Mouse (Mus musculus) ES-E14 (cell line): ENCODE data around the gene Macrod1. TPM values are rescaled to one million over a fixed set of nuclear protein-coding genes. Genes with fewer than 3 reads are reported as not detected.

ENCODE experiments used
- DNase-seq: peaks from one replicate; pipeline ENCODE4 v3.0.0-alpha.2; 2013; ENCODE audit warnings: low read depth, low spot score
- H3K27ac ChIP-seq: 2 replicates; pipeline ENCODE4 v1.5.1; 2012; ENCODE audit warnings: low read depth, mild to moderate bottlenecking, low read length, moderate library complexity, mixed read lengths; ENCODE audit not compliant: poor library complexity, insufficient read depth, severe bottlenecking
- H3K36me3 ChIP-seq: 2 replicates; pipeline ENCODE4 v1.6.1; 2012; ENCODE audit warnings: mild to moderate bottlenecking, low read length, moderate library complexity, mixed read lengths; ENCODE audit not compliant: control insufficient read depth, poor library complexity, insufficient read depth, severe bottlenecking
- H3K4me1 ChIP-seq, 2 experiments: fragments of 150-350 bp in 1 of 2; sonication (generic) in 1 of 2; 2 replicates each; pipeline ENCODE4 v1.6.1; 2012; ENCODE audit warnings: low read length in 2 of 2, mild to moderate bottlenecking in 1 of 2, mixed read lengths in 1 of 2; ENCODE audit not compliant: control insufficient read depth in 2 of 2, insufficient read depth in 2 of 2, poor library complexity in 1 of 2
- H3K4me3 ChIP-seq, 2 experiments: fragments of 150-350 bp in 1 of 2; sonication (generic) in 1 of 2; 2 replicates each; pipeline ENCODE4 v1.5.1; 2012; ENCODE audit warnings: low read length in 2 of 2, low read depth in 1 of 2, mild to moderate bottlenecking in 1 of 2, mixed read lengths in 1 of 2; ENCODE audit not compliant: insufficient read depth in 1 of 2, poor library complexity in 1 of 2, severe bottlenecking in 1 of 2
- H3K9ac ChIP-seq: 2 replicates; pipeline ENCODE4 v1.6.1; 2012; ENCODE audit warnings: low read depth, mild to moderate bottlenecking, low read length, mixed read lengths; ENCODE audit not compliant: poor library complexity, insufficient read depth, severe bottlenecking
- H3K9me3 ChIP-seq: fragments of 150-350 bp; sonication (generic); 2 replicates; pipeline ENCODE4 v1.6.1; 2012; ENCODE audit warnings: low read depth, mild to moderate bottlenecking, low read length; ENCODE audit not compliant: control insufficient read depth, insufficient read depth
- CHD2 ChIP-seq: IDR thresholded peaks from 2 replicates; pipeline ENCODE4 v1.6.1; 2014; ENCODE audit warnings: mild to moderate bottlenecking, low read depth, low read length, inconsistent platforms
- HCFC1 ChIP-seq: IDR thresholded peaks from 2 replicates; pipeline ENCODE4 v1.6.1; 2012; ENCODE audit warnings: low read length, inconsistent platforms, borderline replicate concordance; ENCODE audit not compliant: insufficient read depth
- MAFK ChIP-seq: IDR thresholded peaks from 2 replicates; pipeline ENCODE4 v1.6.1; 2014; ENCODE audit warnings: mild to moderate bottlenecking, low read depth, low read length, inconsistent platforms; ENCODE audit not compliant: insufficient read depth
- ZC3H11A ChIP-seq: IDR thresholded peaks from 2 replicates; pipeline ENCODE4 v1.6.1; 2012; ENCODE audit warnings: low read depth, mild to moderate bottlenecking, inconsistent platforms, low read length, borderline replicate concordance
- ZNF384 ChIP-seq: IDR thresholded peaks from 2 replicates; pipeline ENCODE4 v1.6.1; 2012; ENCODE audit warnings: low read depth, low read length, inconsistent platforms
- in situ Hi-C, 2 experiments: fragments of 600-800 bp; cut with MboI; formaldehyde crosslinking; loops; one replicate each; pipeline ENCODE4 v1.15.1; 2025; ENCODE audit warnings: low sequenced_read_pairs in 2 of 2, inconsistent platforms in 1 of 2; ENCODE audit not compliant: unreplicated experiment in 2 of 2
- total RNA-seq: library from RNA; depleted of rRNA; stranded (reverse); fragments of 300-350 nt; gene quantifications from 2 replicates; pipeline ENCODE4 v1.2.3, GENCODE M21; 2012

Gene Macrod1
- total RNA-seq, 1 experiment, result 1.4 TPM

DNA sequence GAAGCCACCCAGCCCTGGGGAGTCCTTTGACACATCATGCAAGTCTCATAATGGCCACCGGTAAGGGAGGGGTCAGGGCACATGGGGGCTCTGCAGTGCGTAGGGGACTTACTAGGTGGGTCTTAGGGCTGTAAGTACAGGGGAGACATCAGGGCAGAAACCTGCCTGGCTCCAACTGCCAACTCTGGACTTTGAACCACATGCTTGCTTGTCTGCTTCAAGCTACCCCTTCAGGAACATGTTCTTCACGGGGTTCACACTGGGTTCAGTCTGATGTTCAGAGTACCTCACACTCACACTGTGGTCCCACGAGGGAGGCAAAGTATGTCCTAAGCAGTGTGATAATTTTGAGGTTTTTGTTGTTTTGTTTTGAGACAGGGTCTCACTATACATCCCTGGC lies 82.7 kb downstream of the Macrod1 start:
- no peak for TF ChIP-seq HCFC1
- no peak for TF ChIP-seq CHD2
- no peak for TF ChIP-seq ZNF384
- no peak for TF ChIP-seq ZC3H11A
- no peak for TF ChIP-seq MAFK
- Histone ChIP-seq H3K9ac (no peak overlapping the region), H3K4me3 (no peak overlapping the region), H3K9me3 (no peaks in the 10 kb centered on the region), H3K4me1 (peaks cover 2 to 42% of the 10 kb centered on the region in 2 experiments; a peak in 3 of 4 replicates), H3K27ac (no peak overlapping the region), H3K36me3 (no peaks in the 10 kb centered on the region)
- DNase-seq, result no peak
- in situ Hi-C loops, result no loop called here

- no peak for DNase-seq
- Histone ChIP-seq H3K4me3 (no peak overlapping the region), H3K9ac (no peak overlapping the region), H3K9me3 (no peaks in the 10 kb centered on the region), H3K36me3 (no peaks in the 10 kb centered on the region), H3K4me1 (peaks cover 3 to 40% of the 10 kb centered on the region in 2 experiments; a peak in 2 of 4 replicates), H3K27ac (no peak overlapping the region)
- in situ Hi-C loops, result no loop called here
- TF ChIP-seq MAFK (no peak), ZC3H11A (no peak), CHD2 (no peak), ZNF384 (no peak), HCFC1 (no peak)
Measured at GRCm38 (mm10) chr19:7140373-7140772, 83.8 kb downstream of the Macrod1 start.

DNA sequence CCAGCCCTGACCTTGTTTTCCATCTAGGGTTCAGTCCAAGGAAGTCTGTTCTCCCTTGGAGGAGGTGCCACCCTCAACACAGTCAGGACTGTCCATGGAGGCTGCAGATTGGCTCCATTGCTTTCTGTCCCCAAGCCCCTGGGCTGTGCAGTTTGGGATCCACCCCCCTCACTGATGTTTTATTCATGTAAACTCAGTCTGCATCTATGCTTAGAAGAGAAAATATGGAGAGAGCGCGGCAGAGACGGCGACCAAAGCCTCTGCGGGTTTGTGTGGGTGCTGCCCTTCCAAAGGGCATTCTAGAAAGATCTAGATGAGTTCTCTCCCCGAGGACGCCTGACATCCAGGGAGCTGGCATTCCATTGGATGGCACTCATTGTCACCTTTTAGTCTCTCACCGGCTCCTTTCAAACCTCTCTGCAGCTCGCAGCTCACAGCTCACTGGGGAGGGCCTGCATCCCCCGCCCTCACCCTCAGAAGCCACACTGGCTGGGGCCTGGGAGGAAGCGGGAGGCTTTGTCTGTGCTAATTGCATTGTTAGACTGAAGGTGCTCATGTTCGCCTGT lies 84.3 kb downstream of the Macrod1 start:
- Histone ChIP-seq H3K27ac (no peak overlapping the region), H3K36me3 (no peaks in the 10 kb centered on the region), H3K4me3 (no peak overlapping the region), H3K4me1 (peaks cover 3 to 41% of the 10 kb centered on the region in 2 experiments; a peak in 2 of 4 replicates), H3K9me3 (no peaks in the 10 kb centered on the region), H3K9ac (no peak overlapping the region)
- DNase-seq, result no peak
- TF ChIP-seq HCFC1 (no peak), CHD2 (no peak), ZC3H11A (no peak), MAFK (no peak), ZNF384 (no peak)
- in situ Hi-C loops, result no loop called here

GRCm38 (mm10) chr19:7142207-7142915 lies 85.8 kb downstream of the Macrod1 start:
- no peak for TF ChIP-seq ZNF384
- TF ChIP-seq HCFC1, result no peak
- Histone ChIP-seq H3K4me1 (peaks cover 3 to 30% of the 10 kb centered on the region in 2 experiments; a peak in 2 of 4 replicates), H3K36me3 (no peaks in the 10 kb centered on the region), H3K9me3 (no peaks in the 10 kb centered on the region), H3K4me3 (no peak overlapping the region), H3K27ac (no peak overlapping the region), H3K9ac (no peak overlapping the region)
- in situ Hi-C loops, result no loop called here
- no peak for DNase-seq
